Mouse (Mus musculus) forebrain, embryonic 16.5 days (tissue): ENCODE data around the gene Pkp4. TPM values are rescaled to one million over a fixed set of nuclear protein-coding genes. Genes with fewer than 3 reads are reported as not detected.
A peak's percentile ranks its signal among the peaks of the same experiment; 100 is the strongest.

Source experiments
- ATAC-seq: fragments of 200-750 bp; cut with Nextera tagmentation; 2 replicates; pipeline ENCODE4 v1.8.0; 2017; ENCODE audit warnings: mild to moderate bottlenecking, moderate library complexity
- H3K27ac ChIP-seq: fragments of 300-500 bp; sonication (generic); 2 replicates; pipeline ENCODE4 v1.5.1; 2014; ENCODE audit warnings: low read length, control low read depth
- H3K27me3 ChIP-seq: fragments of 300-500 bp; sonication (generic); replicated peaks from 2 replicates; pipeline ENCODE4 v1.6.1; 2014; ENCODE audit warnings: low read length; ENCODE audit not compliant: control insufficient read depth, insufficient read depth
- H3K36me3 ChIP-seq: fragments of 300-500 bp; sonication (generic); 2 replicates; pipeline ENCODE4 v1.6.1; 2014; ENCODE audit not compliant: control insufficient read depth, insufficient read depth
- H3K4me1 ChIP-seq: fragments of 300-500 bp; sonication (generic); replicated peaks from 2 replicates; pipeline ENCODE4 v1.6.1; 2014; ENCODE audit warnings: low read length; ENCODE audit not compliant: control insufficient read depth, insufficient read depth
- H3K4me2 ChIP-seq: fragments of 300-500 bp; sonication (generic); 2 replicates; pipeline ENCODE4 v1.6.1; 2014; ENCODE audit warnings: mild to moderate bottlenecking, low read length, control low read depth
- H3K4me3 ChIP-seq: fragments of 300-500 bp; sonication (generic); replicated peaks from 2 replicates; pipeline ENCODE4 v1.5.1; 2014; ENCODE audit warnings: mild to moderate bottlenecking, low read length, control low read depth
- H3K9ac ChIP-seq: fragments of 300-500 bp; sonication (generic); replicated peaks from 2 replicates; pipeline ENCODE4 v1.6.1; 2014; ENCODE audit warnings: low read depth, low read length, control low read depth
- H3K9me3 ChIP-seq: fragments of 300-500 bp; sonication (generic); 2 replicates; pipeline ENCODE4 v1.6.1; 2016; ENCODE audit warnings: low read length; ENCODE audit not compliant: control insufficient read depth
- WGBS: fragments of 180-500 bp; shearing (Covaris S2); extraction: QIAGEN DNeasy Blood & Tissue Kit; methylation state at CpG from one replicate; pipeline ENCODE4 v1.1.7; 2014; 5-methylcytosine and 5-hydroxymethylcytosine counted together
- polyA plus RNA-seq: library from polyadenylated mRNA; unstranded; fragments of >200 nt; fragmentation: Nextera tagmentation; extraction: Ambion mirVana; gene quantifications from 2 replicates; pipeline ENCODE4 v1.2.1, GENCODE M21; 2015

Gene Pkp4
- polyA plus RNA-seq, 1 experiment from 2014 or later: 26.3 TPM

DNA sequence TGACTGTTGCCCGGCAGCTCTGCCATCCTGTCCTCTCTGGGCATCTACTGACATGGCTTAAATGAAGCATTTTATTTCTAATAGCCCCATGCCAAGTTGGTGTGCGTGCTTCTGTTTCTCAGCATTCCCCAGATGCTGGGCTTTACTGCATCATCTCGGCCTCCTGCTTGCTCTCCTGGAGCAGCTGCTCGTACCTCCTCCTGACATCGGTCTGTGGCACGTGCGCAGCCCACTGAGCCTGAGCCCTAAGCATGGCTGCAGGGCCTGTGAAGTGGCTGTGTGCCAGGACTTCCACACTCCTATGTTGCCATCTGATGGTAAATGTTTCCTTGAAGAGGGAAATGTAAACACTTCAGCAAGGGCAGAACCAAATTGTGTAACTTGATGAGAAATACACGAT, 30.8 kb downstream of the Pkp4 start:
- no peak overlapping the region for H3K9ac ChIP-seq
- H3K27ac ChIP-seq: no peak overlapping the region
- no peaks in the 10 kb centered on the region for H3K36me3 ChIP-seq
- no peaks in the 10 kb centered on the region; the same call in 1 of the 2 replicates for H3K4me1 ChIP-seq
- no peaks in the 10 kb centered on the region for H3K9me3 ChIP-seq
- no peak overlapping the region for H3K4me2 ChIP-seq
- 68% methylated on average over 8 of the region's 8 CpGs for WGBS
- H3K4me3 ChIP-seq: no peak overlapping the region
- ATAC-seq: peak; percentile 37; the same call in 1 of the 2 replicates
- H3K27me3 ChIP-seq: no peaks in the 10 kb centered on the region

DNA sequence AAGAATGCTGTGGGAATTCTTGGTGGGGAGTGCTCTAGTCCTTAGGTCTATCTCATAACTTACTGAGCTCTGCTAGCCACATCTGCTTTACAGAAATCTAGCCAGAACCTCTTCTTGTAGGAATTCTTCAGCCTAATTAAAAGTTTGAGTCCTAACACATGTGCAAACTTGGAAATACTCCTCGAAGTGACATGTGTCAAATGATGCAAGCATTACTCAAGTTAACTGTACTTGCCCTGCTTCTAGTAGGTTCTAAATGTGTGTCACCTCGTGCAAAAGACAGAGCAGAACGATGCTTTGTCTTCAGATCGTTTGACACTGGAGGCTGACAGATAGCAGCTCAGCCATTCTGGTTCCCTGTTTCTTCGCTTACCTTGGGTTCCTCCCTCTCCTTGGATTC, 32.5 kb downstream of the Pkp4 start:
- Histone ChIP-seq H3K27ac (no peak overlapping the region), H3K4me1 (no peaks in the 10 kb centered on the region; the same call in 1 of the 2 replicates), H3K27me3 (no peaks in the 10 kb centered on the region), H3K36me3 (no peaks in the 10 kb centered on the region), H3K9me3 (no peaks in the 10 kb centered on the region), H3K4me2 (no peak overlapping the region), H3K4me3 (no peak overlapping the region), H3K9ac (no peak overlapping the region)
- 81% methylated on average over 5 of the region's 5 CpGs for WGBS
- no peak for ATAC-seq

DNA sequence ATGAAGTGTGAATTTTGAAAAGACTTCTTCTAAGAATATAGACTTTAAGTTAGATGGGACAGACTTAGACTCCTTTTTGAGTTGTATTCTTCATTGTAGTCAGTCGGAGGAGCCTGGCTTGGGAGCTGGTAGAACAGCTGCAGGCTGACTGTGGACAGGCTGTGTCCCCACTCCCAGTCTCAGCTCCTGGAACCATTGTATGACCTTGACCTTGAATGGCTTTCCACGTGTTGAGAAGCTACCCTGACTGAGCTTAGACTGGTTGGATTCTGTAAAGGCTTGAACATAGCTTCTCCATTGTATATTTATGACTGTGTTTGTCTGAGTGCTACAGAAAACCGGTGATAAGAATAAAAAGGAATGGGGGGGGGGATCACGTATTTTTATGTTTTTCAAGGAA, 36.5 kb downstream of the Pkp4 start:
- WGBS: 88% methylated on average over 4 of the region's 4 CpGs
- Histone ChIP-seq H3K9ac (no peak overlapping the region), H3K27ac (no peak overlapping the region), H3K36me3 (no peaks in the 10 kb centered on the region), H3K9me3 (no peaks in the 10 kb centered on the region), H3K4me1 (no peaks in the 10 kb centered on the region; the same call in 1 of the 2 replicates), H3K4me3 (no peak overlapping the region), H3K27me3 (no peaks in the 10 kb centered on the region), H3K4me2 (no peak overlapping the region)
- no peak for ATAC-seq

DNA sequence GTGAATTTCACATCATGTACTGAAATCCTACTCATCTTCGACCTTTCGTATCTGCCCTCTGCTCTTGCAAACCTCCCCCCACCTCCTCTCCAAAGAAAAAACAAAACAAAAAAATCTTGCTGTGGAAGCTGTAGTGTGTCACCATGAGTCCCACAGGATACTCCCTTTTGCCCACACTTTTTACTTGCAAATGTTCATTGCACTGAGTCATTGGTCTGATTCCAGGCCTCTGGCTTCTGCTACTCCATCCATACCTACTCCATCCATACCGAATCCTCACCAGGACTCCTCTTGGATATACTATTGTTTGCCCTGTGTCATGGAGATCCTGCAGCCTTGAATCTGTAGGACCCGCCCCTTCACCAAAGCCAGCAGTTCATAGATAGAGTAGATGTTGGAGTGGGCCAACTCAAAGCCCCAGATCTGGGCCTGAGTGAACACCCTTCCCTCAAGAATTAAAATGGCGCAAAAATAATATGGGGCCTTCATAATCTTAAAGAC, 38.9 kb downstream of the Pkp4 start:
- ATAC-seq: no peak
- 96% methylated on average over 5 of the region's 5 CpGs for WGBS
- H3K9me3 ChIP-seq: no peaks in the 10 kb centered on the region
- no peak overlapping the region for H3K4me3 ChIP-seq
- no peak overlapping the region for H3K9ac ChIP-seq
- no peaks in the 10 kb centered on the region for H3K27me3 ChIP-seq
- no peaks in the 10 kb centered on the region for H3K36me3 ChIP-seq
- no peak overlapping the region for H3K4me2 ChIP-seq
- H3K4me1 ChIP-seq: peaks cover 3% of the 10 kb centered on the region; the same call in 1 of the 2 replicates
- H3K27ac ChIP-seq: no peak overlapping the region

DNA sequence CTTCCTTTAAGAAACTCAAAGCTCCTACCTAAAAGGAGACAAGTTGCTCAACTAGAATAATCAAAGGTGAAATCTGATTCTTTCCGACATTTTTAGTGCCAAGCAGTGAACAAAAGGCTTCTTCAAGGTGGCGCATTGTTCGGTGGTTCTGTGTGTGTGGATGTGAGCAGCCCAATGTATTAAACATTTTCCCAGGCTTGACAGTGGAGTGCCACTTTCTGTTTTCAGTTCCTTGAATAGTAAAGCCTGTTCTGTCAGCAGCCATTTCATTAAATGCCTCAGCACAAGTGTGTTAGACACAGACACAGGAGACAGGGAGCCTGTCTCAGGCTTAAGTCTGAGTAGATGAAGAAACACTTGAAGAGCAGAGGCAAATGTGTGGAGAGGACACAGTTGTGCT, 39.9 kb downstream of the Pkp4 start:
- 58% methylated on average over 3 of the region's 3 CpGs for WGBS
- no peak for ATAC-seq
- H3K27me3 ChIP-seq: no peaks in the 10 kb centered on the region
- H3K4me2 ChIP-seq: no peak overlapping the region
- H3K9ac ChIP-seq: no peak overlapping the region
- H3K4me1 ChIP-seq: peaks cover 3% of the 10 kb centered on the region; the same call in 1 of the 2 replicates
- H3K27ac ChIP-seq: no peak overlapping the region
- no peaks in the 10 kb centered on the region for H3K36me3 ChIP-seq
- H3K4me3 ChIP-seq: no peak overlapping the region
- no peaks in the 10 kb centered on the region for H3K9me3 ChIP-seq

DNA sequence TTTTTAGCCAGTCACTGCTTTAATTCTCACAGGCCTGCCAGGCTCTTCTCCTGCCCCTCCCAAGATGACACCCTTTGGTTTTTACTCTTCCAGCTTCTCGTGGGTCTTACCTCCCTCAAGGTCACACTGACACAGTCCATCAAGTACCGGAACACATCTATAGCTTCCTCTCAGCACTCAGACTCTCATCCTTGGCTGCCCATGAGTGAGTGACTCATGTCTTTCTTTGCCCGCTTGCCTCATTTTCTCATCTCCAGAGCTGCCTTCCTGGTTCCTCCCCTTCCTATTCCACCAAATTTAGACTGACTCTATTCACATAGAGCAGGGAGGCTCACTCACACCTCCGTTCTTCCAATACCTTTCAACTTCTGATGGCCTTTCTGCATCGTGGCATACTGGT, 42.3 kb downstream of the Pkp4 start:
- H3K4me3 ChIP-seq: no peak overlapping the region
- no peaks in the 10 kb centered on the region for H3K9me3 ChIP-seq
- no peak overlapping the region for H3K27ac ChIP-seq
- H3K4me2 ChIP-seq: no peak overlapping the region
- ATAC-seq: no peak
- 82% methylated on average over 5 of the region's 5 CpGs for whole genome bisulfite sequencing
- no peaks in the 10 kb centered on the region for H3K36me3 ChIP-seq
- no peaks in the 10 kb centered on the region for H3K27me3 ChIP-seq
- no peak overlapping the region for H3K9ac ChIP-seq
- H3K4me1 ChIP-seq: peaks cover 6% of the 10 kb centered on the region; the same call in 1 of the 2 replicates

DNA sequence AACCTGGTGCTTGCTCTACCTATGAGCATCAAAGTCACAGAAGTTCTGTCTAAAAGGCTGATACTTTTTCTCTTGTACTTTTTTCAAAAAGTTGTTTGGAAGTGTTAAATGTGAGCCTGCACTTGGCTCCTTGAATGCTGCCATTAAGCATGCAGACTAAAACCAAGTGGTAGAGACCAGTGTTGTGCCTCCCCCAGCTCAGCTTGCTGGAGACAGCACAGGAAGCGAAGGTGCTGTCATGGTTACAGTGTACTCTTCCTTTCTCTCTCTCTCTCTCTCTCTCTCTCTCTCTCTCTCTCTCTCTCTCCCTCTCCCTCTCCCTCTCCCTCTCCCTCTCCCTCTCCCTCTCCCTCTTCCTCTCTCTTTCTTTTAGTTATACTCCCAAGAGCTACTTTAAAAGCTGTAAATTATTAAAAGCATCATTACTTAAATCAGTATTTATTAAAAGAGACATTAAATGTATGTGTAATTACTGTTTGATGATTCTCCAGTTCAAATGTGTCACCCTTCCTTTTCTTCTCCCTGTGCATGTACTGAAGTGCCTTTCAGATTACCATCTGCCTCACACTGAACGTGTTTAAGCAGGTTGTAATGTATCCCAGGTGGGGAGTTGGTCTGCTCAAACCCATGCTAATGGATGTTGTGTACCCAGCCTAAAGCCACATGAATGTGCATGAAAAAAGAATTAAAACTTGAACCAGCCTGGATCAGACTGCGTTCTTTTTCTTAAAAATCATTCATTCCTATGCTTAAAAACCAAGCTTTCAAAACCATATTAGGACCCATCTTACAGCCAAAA, 43.2 kb downstream of the Pkp4 start:
- 63% methylated on average over 3 of the region's 3 CpGs for WGBS
- Histone ChIP-seq H3K9ac (no peak overlapping the region), H3K36me3 (no peaks in the 10 kb centered on the region), H3K4me2 (no peak overlapping the region), H3K27ac (no peak overlapping the region; the same call in 1 of the 2 replicates), H3K4me3 (no peak overlapping the region), H3K4me1 (peaks cover 6% of the 10 kb centered on the region; the same call in 1 of the 2 replicates), H3K27me3 (no peaks in the 10 kb centered on the region), H3K9me3 (no peaks in the 10 kb centered on the region)
- ATAC-seq: peak; percentile 43; the same call in 1 of the 2 replicates

DNA sequence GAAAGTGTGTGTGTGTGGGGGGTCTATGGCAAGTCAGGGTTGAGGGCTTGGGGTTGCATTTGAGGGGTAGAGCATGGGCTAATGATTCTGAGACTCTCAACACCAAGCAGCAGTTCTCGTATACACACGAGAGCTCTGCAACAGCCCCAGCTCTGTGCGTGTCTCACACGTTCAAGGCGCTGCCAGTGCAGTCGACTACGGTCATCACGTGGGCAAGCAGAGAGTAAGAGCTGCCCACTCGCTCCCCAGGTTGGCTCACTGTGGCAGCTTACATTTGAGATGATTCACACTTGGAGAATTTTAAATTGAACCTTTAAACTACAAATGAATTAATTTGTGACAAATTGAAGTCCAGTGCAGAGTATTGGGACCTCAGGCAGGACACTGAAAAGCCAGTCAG, 44.4 kb downstream of the Pkp4 start:
- Histone ChIP-seq H3K36me3 (no peaks in the 10 kb centered on the region), H3K9me3 (no peaks in the 10 kb centered on the region), H3K4me1 (peaks cover 6% of the 10 kb centered on the region; the same call in 1 of the 2 replicates), H3K4me3 (no peak overlapping the region), H3K27ac (no peak overlapping the region), H3K4me2 (no peak overlapping the region), H3K9ac (no peak overlapping the region), H3K27me3 (no peaks in the 10 kb centered on the region)
- no peak for ATAC-seq
- 91% methylated on average over 9 of the region's 9 CpGs for WGBS

DNA sequence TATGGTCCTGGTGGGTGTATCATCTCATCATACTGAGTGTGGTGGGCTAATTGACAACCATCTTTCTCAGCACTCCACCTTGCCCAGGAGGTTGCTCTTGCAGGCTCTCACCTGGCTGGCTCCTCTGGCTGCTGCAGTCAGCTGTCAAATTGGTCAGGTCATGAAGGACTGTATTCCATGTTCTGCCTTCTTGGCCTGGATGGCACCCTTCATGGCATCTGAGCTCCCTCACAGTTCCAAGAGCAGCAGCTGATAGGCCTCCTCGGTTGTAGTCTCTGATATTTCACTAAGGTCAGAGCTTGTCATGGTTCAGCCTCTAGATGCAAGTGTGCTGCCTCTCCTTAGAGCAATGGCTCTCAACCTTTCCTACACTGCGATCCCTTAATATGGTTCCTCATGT, 45.5 kb downstream of the Pkp4 start:
- H3K4me3 ChIP-seq: no peak overlapping the region
- no peak overlapping the region for H3K4me2 ChIP-seq
- no peak overlapping the region for H3K9ac ChIP-seq
- WGBS: 97% methylated on average over 2 of the region's 2 CpGs
- no peaks in the 10 kb centered on the region for H3K27me3 ChIP-seq
- ATAC-seq: no peak
- H3K4me1 ChIP-seq: peaks cover 6% of the 10 kb centered on the region; the same call in 1 of the 2 replicates
- H3K27ac ChIP-seq: no peak overlapping the region
- no peaks in the 10 kb centered on the region for H3K9me3 ChIP-seq
- no peaks in the 10 kb centered on the region for H3K36me3 ChIP-seq
